Mouse (Mus musculus) spleen, postnatal 36 days (tissue): ENCODE data around the gene Ciart.
A peak's percentile ranks its signal among the peaks of the same experiment; 100 is the strongest.
"Not testable (repeated sequence)": the region's sequence is repeated elsewhere in the genome, so short reads cannot be mapped to it uniquely, and the experiment has no call there.

ENCODE experiments used
- DNase-seq, 2 experiments: peaks; one replicate each; pipeline ENCODE4 v3.0.0; 2022; ENCODE audit warnings: low spot score in 2 of 2, mixed read lengths in 1 of 2

Ciart gene

GRCm38 (mm10) chr3:95881979-95882815 lies at the start of gene Ciart:
Gene Ciart, minus strand, starts transcription at chr3:95882251.
- DNase-seq = peak; percentile 91

- DNase-seq = no peak
Observed at GRCm38 (mm10) chr3:95931471-95931870, 49.4 kb upstream of the Ciart start.

GRCm38 (mm10) chr3:95930471-95930789 lies 48.4 kb upstream of the Ciart start:
- no peak for DNase-seq

- peak; percentile 38 to 44 for DNase-seq
Observed at GRCm38 (mm10) chr3:95929581-95930470, 47.8 kb upstream of the Ciart start.

GRCm38 (mm10) chr3:95928658-95929503 lies 46.8 kb upstream of the Ciart start, which contains the start of gene Anp32e:
Gene Anp32e, plus strand, starts transcription at chr3:95929246.
- DNase-seq = peak; percentile 98

- DNase-seq = no peak
Observed at GRCm38 (mm10) chr3:95928261-95928657, 46.2 kb upstream of the Ciart start.

GRCm38 (mm10) chr3:95925087-95925486 lies 43.0 kb upstream of the Ciart start:
- no peak for DNase-seq

GRCm38 (mm10) chr3:95924185-95924584 lies 42.1 kb upstream of the Ciart start:
- no peak for DNase-seq

GRCm38 (mm10) chr3:95923429-95923828 lies 41.4 kb upstream of the Ciart start:
- not testable (repeated sequence) for DNase-seq

- DNase-seq = not testable (repeated sequence)
Observed at GRCm38 (mm10) chr3:95920532-95920931, 38.5 kb upstream of the Ciart start.

- DNase-seq = no peak
Observed at GRCm38 (mm10) chr3:95916760-95917159, 34.7 kb upstream of the Ciart start.

GRCm38 (mm10) chr3:95914706-95915105 lies 32.7 kb upstream of the Ciart start:
- no peak for DNase-seq

- no peak for DNase-seq
Observed at GRCm38 (mm10) chr3:95907613-95908012, 25.6 kb upstream of the Ciart start.

GRCm38 (mm10) chr3:95906860-95907259 lies 24.8 kb upstream of the Ciart start:
- DNase-seq = peak; percentile 26 to 29

GRCm38 (mm10) chr3:95905940-95906492 lies 24.0 kb upstream of the Ciart start:
- DNase-seq = peak; percentile 33 to 37

- DNase-seq = no peak
Observed at GRCm38 (mm10) chr3:95905146-95905939, 23.3 kb upstream of the Ciart start.

- DNase-seq = no peak
Observed at GRCm38 (mm10) chr3:95904568-95904967, 22.5 kb upstream of the Ciart start, which contains the start of gene Car14. Gene Car14, minus strand, starts transcription at chr3:95904691.

- DNase-seq = no peak
Observed at GRCm38 (mm10) chr3:95903753-95904502, 21.9 kb upstream of the Ciart start.

GRCm38 (mm10) chr3:95902643-95903042 lies 20.6 kb upstream of the Ciart start:
- DNase-seq = no peak

- DNase-seq = no peak
Observed at GRCm38 (mm10) chr3:95902373-95902625, 20.2 kb upstream of the Ciart start.
